Mouse (Mus musculus): ENCODE measurements at regions not wholly inside any gene's neighbourhood (a gene's known extent, or its start where the extent isn't known, plus 50 kb on each side); places are given as distances from the start of the nearest gene placed in this dataset.

GRCm38 (mm10) chr12:25615377-25615776, 518.4 kb upstream of the Id2 start:
- H3K9ac ChIP-seq = no peak overlapping the region
- no peak overlapping the region for H3K27ac ChIP-seq
- H3K4me1 ChIP-seq = no peaks in the 10 kb centered on the region
- no peak overlapping the region for H3K4me3 ChIP-seq
- H3K36me3 ChIP-seq (ENCODE audit: poor library complexity, severe bottlenecking) = no peaks in the 10 kb centered on the region
- no peak overlapping the region for H3K4me2 ChIP-seq
- H3K27me3 ChIP-seq = no peaks in the 10 kb centered on the region
- no peak for ATAC-seq
- 84% methylated on average over 3 of the region's 3 CpGs for WGBS
- H3K9me3 ChIP-seq (replicated peaks) = no peaks in the 10 kb centered on the region

DNA sequence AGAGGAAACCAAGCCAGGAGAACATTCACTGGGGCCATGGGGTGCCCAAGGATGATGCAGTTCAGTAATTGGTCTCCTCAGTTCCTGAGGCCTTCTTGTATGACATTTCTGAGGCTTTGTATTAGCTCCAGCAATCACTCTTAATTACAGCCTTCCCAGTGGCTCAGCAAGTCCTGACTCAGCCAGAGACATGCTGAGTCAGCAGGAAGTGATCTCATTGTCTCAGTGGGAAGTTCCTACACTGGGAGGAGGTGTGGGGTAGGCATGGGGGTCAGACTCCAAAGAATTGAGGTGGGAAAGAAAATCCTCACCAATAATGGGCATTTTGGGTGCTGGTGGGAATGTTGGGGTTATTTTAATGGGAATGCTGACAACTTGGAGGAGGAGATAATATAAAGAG, 516.5 kb upstream of the Id2 start:
- Histone ChIP-seq H3K36me3 (ENCODE audit: poor library complexity, severe bottlenecking) (no peaks in the 10 kb centered on the region), H3K4me2 (no peak overlapping the region), H3K9ac (no peak overlapping the region), H3K27me3 (no peaks in the 10 kb centered on the region), H3K27ac (no peak overlapping the region), H3K9me3 (replicated peaks) (no peaks in the 10 kb centered on the region), H3K4me3 (no peak overlapping the region), H3K4me1 (peaks cover 5% of the 10 kb centered on the region; the same call in 1 of the 2 replicates)
- no peak for ATAC-seq

GRCm38 (mm10) chr12:25609045-25609444, 512.1 kb upstream of the Id2 start:
- Histone ChIP-seq H3K4me1 (peaks cover 5% of the 10 kb centered on the region; the same call in 1 of the 2 replicates), H3K36me3 (ENCODE audit: poor library complexity, severe bottlenecking) (no peaks in the 10 kb centered on the region), H3K27ac (no peak overlapping the region), H3K4me2 (no peak overlapping the region), H3K9me3 (replicated peaks) (no peaks in the 10 kb centered on the region), H3K27me3 (no peaks in the 10 kb centered on the region), H3K9ac (no peak overlapping the region), H3K4me3 (no peak overlapping the region)
- no peak for ATAC-seq
- WGBS = 47% methylated on average over 2 of the region's 2 CpGs

DNA sequence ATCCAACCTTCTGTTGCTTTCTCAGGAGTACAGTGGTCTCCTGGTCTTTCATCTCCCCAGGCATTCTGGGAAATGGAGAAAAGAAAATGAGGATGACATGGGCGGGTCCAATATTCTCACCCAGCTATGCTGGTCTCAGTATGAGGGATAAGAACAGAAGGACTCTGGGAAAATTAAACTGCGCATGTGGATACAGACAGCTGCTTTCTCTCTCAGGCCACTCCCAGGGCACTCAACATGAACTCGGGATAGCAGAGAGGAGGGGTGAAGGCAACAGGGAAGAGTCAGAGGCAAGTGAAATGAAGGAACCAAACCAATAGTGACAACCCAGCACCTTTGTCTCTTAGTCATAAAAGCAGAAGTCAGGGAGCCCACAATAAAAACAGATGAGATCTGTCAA, 508.5 kb upstream of the Id2 start:
- peaks cover 5% of the 10 kb centered on the region; the same call in 1 of the 2 replicates for H3K4me1 ChIP-seq
- 89% methylated on average over 3 of the region's 3 CpGs for WGBS
- no peak for ATAC-seq
- no peak overlapping the region for H3K9ac ChIP-seq
- H3K27ac ChIP-seq = no peak overlapping the region
- no peaks in the 10 kb centered on the region for H3K36me3 ChIP-seq (ENCODE audit: poor library complexity, severe bottlenecking)
- H3K4me3 ChIP-seq = no peak overlapping the region
- H3K4me2 ChIP-seq = no peak overlapping the region
- H3K27me3 ChIP-seq = no peaks in the 10 kb centered on the region
- no peaks in the 10 kb centered on the region for H3K9me3 ChIP-seq (replicated peaks)

DNA sequence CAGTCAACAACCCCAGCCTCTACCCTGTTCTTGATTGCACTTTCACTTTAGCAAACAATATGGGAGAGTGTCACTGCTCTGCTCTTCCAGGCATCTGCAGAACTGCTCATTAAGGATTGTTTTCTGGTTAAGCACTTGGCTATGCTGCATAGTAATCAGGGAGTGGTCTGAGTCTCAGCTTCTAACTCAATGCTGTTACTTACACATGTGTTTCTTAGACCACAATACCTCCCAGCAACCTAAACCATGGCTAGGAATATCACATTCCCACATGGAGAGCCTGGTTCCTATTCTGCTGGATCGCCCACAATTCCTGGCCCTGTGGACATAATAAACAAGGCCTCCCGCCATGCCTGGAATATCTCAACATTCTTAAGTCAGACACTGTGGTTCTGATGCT, 493.3 kb upstream of the Id2 start:
- ATAC-seq = no peak
- Histone ChIP-seq H3K9ac (no peak overlapping the region), H3K36me3 (ENCODE audit: poor library complexity, severe bottlenecking) (no peaks in the 10 kb centered on the region), H3K27ac (no peak overlapping the region), H3K9me3 (replicated peaks) (no peaks in the 10 kb centered on the region; the same call in 1 of the 2 replicates), H3K4me2 (no peak overlapping the region), H3K4me3 (no peak overlapping the region), H3K4me1 (no peaks in the 10 kb centered on the region), H3K27me3 (no peaks in the 10 kb centered on the region)
- WGBS = 85% methylated on average over 2 of the region's 2 CpGs

- H3K9ac ChIP-seq = no peak overlapping the region
- no peak for ATAC-seq
- no peak overlapping the region for H3K27ac ChIP-seq
- no peaks in the 10 kb centered on the region for H3K27me3 ChIP-seq
- no peaks in the 10 kb centered on the region for H3K4me1 ChIP-seq
- H3K4me3 ChIP-seq = no peak overlapping the region
- no peaks in the 10 kb centered on the region; the same call in 1 of the 2 replicates for H3K9me3 ChIP-seq (replicated peaks)
- no peak overlapping the region for H3K4me2 ChIP-seq
- no peaks in the 10 kb centered on the region for H3K36me3 ChIP-seq (ENCODE audit: poor library complexity, severe bottlenecking)
- 94% methylated on average over 3 of the region's 3 CpGs for WGBS
Measured at GRCm38 (mm10) chr12:25585746-25586145, 488.8 kb upstream of the Id2 start.

- H3K9ac ChIP-seq = no peak overlapping the region
- H3K4me2 ChIP-seq = no peak overlapping the region
- no peaks in the 10 kb centered on the region for H3K4me1 ChIP-seq
- WGBS = 89% methylated on average over 8 of the region's 8 CpGs
- H3K4me3 ChIP-seq = no peak overlapping the region
- no peak overlapping the region for H3K27ac ChIP-seq
- H3K9me3 ChIP-seq (replicated peaks) = no peaks in the 10 kb centered on the region
- H3K27me3 ChIP-seq = no peaks in the 10 kb centered on the region
- ATAC-seq = no peak
- no peaks in the 10 kb centered on the region for H3K36me3 ChIP-seq (ENCODE audit: poor library complexity, severe bottlenecking)
Measured at GRCm38 (mm10) chr12:25579407-25579806, 482.5 kb upstream of the Id2 start.

- Histone ChIP-seq H3K27ac (no peak overlapping the region), H3K9me3 (replicated peaks) (no peaks in the 10 kb centered on the region), H3K4me1 (no peaks in the 10 kb centered on the region), H3K27me3 (no peaks in the 10 kb centered on the region), H3K4me2 (no peak overlapping the region), H3K9ac (no peak overlapping the region), H3K4me3 (no peak overlapping the region), H3K36me3 (ENCODE audit: poor library complexity, severe bottlenecking) (no peaks in the 10 kb centered on the region)
- WGBS = 80% methylated on average over 2 of the region's 2 CpGs
- ATAC-seq = no peak
Measured at GRCm38 (mm10) chr12:25565131-25565530, 468.2 kb upstream of the Id2 start.

- Histone ChIP-seq H3K9ac (no peak overlapping the region), H3K27ac (no peak overlapping the region), H3K4me3 (no peak overlapping the region), H3K27me3 (no peaks in the 10 kb centered on the region), H3K36me3 (ENCODE audit: poor library complexity, severe bottlenecking) (no peaks in the 10 kb centered on the region), H3K4me1 (no peaks in the 10 kb centered on the region), H3K9me3 (replicated peaks) (no peaks in the 10 kb centered on the region), H3K4me2 (no peak overlapping the region)
- ATAC-seq = no peak
Measured at GRCm38 (mm10) chr12:25559601-25560000, 462.7 kb upstream of the Id2 start.

- 91% methylated on average over 1 of the region's 1 CpGs for WGBS
- ATAC-seq = no peak
- H3K4me3 ChIP-seq = no peak overlapping the region
- no peak overlapping the region for H3K4me2 ChIP-seq
- no peaks in the 10 kb centered on the region for H3K27me3 ChIP-seq
- H3K36me3 ChIP-seq (ENCODE audit: poor library complexity, severe bottlenecking) = no peaks in the 10 kb centered on the region
- no peaks in the 10 kb centered on the region for H3K4me1 ChIP-seq
- H3K9me3 ChIP-seq (replicated peaks) = no peaks in the 10 kb centered on the region
- no peak overlapping the region for H3K27ac ChIP-seq
- H3K9ac ChIP-seq = no peak overlapping the region
Measured at GRCm38 (mm10) chr12:25553656-25554055, 456.7 kb upstream of the Id2 start.

- 92% methylated on average over 3 of the region's 3 CpGs for WGBS
- Histone ChIP-seq H3K4me3 (no peak overlapping the region), H3K9me3 (replicated peaks) (no peaks in the 10 kb centered on the region), H3K27me3 (no peaks in the 10 kb centered on the region), H3K36me3 (ENCODE audit: poor library complexity, severe bottlenecking) (no peaks in the 10 kb centered on the region), H3K4me1 (peaks cover 2% of the 10 kb centered on the region; the same call in 1 of the 2 replicates), H3K27ac (no peak overlapping the region), H3K9ac (no peak overlapping the region), H3K4me2 (no peak overlapping the region)
- no peak for ATAC-seq
Measured at GRCm38 (mm10) chr12:25549735-25550134, 452.8 kb upstream of the Id2 start.

GRCm38 (mm10) chr12:25544253-25544652, 447.3 kb upstream of the Id2 start:
- H3K36me3 ChIP-seq (ENCODE audit: poor library complexity, severe bottlenecking) = no peaks in the 10 kb centered on the region
- H3K9ac ChIP-seq = no peak overlapping the region
- H3K4me1 ChIP-seq = peaks cover 12% of the 10 kb centered on the region; the same call in 1 of the 2 replicates
- no peaks in the 10 kb centered on the region for H3K9me3 ChIP-seq (replicated peaks)
- H3K4me3 ChIP-seq = no peak overlapping the region
- peak overlapping the region; percentile 20; the same call in 1 of the 2 replicates for H3K27ac ChIP-seq
- H3K4me2 ChIP-seq = no peak overlapping the region
- no peak; the same call in 1 of the 2 replicates for ATAC-seq
- WGBS = 15% methylated on average over 6 of the region's 6 CpGs
- no peaks in the 10 kb centered on the region for H3K27me3 ChIP-seq

- ATAC-seq = no peak
- 84% methylated on average over 5 of the region's 5 CpGs for WGBS
- H3K4me3 ChIP-seq = no peak overlapping the region
- no peaks in the 10 kb centered on the region for H3K4me1 ChIP-seq
- no peaks in the 10 kb centered on the region for H3K27me3 ChIP-seq
- H3K36me3 ChIP-seq (ENCODE audit: poor library complexity, severe bottlenecking) = no peaks in the 10 kb centered on the region
- no peak overlapping the region for H3K9ac ChIP-seq
- no peaks in the 10 kb centered on the region for H3K9me3 ChIP-seq (replicated peaks)
- no peak overlapping the region for H3K27ac ChIP-seq
- no peak overlapping the region for H3K4me2 ChIP-seq
Measured at GRCm38 (mm10) chr12:25534620-25534950, 437.6 kb upstream of the Id2 start.

Data from forebrain, embryonic 13.5 days (tissue).